1 mouse cellular context compared by ENCODE assay signal in genomic region chr9:40136987-40137688, GRCm38 (mm10).
TF ChIP-seq lines count a peak whose summit lies in the region.

No protein-coding gene starts in this region.

TF ChIP-seq in MEL, 35 proteins besides CTCF, POLR2A, EP300 and RAD21 (continued from another document):
- no peak for TF ChIP-seq MXI1 (IDR thresholded peaks at IDR 0.05; ENCODE audit: low read depth, low read length)
